Mouse (Mus musculus): ENCODE results near the gene 9430015G10Rik.
"Not testable (repeated sequence)": the region's sequence is repeated elsewhere in the genome, so short reads cannot be mapped to it uniquely, and the experiment has no call there.

Gene 9430015G10Rik

DNA sequence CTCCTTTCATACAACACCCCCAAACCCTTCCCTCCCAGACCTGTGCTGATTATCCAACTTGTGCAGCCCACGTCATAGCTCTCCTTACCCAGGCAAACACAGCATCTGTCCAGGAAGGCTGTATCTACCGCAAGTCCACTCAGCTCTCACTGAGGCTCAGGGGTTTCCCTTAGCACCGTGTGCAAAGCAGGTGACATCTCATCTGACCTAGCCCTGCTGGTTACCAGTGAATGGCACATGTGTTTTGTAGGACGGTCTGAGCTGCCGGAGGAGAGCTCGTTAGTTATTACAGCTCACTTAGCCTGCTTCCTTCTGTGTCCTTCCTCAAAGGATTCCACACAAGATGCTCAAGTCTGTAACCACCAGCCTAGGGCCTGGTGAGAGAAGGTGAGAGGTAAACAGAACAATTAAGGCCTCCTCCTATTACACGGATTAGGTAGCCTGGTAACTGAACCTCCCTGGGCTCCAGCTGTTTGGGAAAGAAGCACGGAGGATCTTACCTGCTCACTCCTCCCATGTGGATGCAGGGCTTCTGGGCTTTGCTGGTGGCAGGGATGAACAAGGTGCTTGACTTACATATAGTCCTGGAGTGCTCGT is 11.9 kb upstream of the 9430015G10Rik start:
- DNase-seq (ENCODE audit: low spot score): no peak

DNA sequence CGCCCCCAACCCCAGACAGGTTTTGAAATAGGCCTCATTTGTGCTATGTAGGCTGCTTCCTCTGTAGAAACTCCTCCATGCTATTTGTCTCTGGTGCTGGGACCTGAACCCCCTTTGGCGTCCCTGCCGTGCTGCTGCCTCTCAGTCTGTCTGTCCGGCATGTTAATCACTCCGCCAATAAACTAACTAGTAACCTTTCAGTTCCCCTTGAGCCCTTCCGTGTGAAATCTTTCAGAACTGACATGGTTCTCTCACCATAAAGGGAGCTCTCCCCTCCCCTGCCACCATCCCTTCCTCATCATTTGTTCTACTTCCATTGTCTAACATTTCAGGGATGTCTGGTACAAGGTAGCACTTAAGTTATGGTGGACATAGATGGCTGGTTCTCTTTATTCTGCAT is 10.4 kb upstream of the 9430015G10Rik start:
- no peak for DNase-seq (ENCODE audit: low spot score)

DNA sequence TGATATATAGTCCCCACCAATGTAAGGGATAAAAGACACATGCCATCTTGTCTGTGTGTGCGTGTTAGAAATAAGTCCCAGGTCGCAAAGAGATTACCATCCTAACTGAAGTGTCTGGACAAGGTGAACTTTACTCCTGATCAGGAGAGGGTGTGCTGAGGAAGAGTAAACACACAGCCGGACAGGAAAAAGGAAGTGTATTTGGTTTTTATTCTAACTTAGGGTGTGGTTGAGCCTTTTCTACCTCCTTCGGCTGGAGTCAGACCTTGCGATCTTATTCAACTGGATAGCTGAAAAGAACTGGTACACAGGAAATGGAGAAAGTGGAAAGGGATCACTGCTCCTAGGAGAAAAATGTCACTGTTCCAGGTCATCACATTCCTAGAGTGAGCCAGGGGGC is 9.3 kb upstream of the 9430015G10Rik start:
- DNase-seq (ENCODE audit: low spot score): no peak

DNA sequence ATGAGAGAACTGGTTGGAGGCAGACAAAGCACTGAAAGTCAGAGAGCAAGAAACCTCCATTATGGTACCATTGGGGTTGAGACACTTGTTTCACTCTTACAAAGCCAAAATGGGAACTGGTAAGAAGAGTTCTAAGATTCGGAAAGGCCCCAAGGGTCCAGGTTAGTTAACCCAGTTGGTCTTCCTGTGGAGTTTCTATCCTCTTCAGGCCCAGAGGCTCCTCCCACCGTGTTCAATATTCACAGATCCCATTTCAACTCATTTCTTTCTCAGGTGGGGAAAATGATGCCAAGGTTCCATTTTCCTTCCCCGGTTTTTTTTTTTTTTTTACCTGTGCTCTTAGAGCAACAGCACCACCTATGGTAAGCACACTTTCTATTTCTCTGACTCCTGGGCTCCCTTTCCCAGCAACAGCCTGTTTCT is 8.3 kb upstream of the 9430015G10Rik start:
- DNase-seq (ENCODE audit: low spot score): no peak

DNA sequence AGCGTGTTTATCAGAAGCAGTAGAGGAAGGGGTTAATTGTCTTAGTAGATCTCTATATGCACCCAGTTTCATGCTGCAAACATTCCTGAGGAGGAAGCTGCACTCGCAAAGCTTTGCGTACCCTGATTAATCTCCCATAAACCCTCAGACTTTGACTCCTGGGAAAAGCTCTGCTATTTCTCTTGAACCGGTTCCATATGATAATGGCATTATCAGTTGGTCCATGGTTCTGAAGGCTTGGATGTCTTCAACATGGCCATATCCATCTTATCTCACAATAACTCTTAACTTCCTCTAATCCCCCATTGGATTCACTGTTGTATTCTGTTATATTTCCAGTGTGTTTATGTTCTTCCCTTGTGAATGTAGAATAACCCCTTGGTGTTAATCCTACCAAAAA is 6.4 kb upstream of the 9430015G10Rik start:
- no peak for DNase-seq (ENCODE audit: low spot score)

DNA sequence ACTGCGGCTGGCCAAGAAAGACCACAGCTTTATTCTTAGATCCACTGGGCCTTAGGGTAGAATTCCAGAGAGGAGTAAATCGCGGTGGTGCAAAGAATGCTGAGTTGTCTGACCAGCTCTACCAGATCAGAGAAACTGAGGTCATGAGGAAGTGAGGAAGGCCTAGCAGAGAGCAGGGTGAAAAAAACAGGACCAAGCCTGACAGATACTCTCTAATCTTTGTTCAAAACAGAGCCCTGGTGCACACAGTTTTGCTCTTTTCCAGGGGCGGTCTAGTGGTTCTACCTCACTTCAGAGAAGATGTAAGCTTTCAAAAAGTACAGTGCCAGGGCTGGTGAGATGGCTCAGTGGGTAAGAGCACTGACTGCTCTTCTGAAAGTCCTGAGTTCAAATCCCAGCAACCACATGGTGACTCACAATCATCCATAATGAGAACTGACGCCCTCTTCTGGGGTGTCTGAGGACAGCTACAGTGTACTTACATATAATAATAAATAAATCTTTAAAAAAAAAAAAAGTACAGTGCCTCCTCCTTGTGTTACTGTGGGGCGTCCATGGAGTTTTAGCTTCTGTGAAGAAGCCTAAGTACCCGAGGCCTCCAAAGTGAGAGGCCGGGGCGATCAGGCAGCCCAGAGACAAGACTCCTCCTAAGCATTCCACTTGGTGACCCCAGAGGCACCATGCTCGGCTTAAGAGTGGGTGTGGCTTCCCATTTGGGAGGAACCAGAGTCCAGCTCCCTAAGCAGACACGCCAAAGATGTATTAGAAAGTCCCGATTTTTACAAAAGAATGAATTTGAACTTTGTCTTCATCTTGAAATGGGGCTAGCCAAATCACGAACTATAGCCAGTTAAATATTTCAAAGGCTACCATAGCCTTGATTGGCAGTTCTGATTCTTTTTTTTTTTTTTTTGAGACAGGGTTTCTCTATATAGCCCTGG is 906 bp upstream of the 9430015G10Rik start:
- DNase-seq (ENCODE audit: low spot score): no peak

DNA sequence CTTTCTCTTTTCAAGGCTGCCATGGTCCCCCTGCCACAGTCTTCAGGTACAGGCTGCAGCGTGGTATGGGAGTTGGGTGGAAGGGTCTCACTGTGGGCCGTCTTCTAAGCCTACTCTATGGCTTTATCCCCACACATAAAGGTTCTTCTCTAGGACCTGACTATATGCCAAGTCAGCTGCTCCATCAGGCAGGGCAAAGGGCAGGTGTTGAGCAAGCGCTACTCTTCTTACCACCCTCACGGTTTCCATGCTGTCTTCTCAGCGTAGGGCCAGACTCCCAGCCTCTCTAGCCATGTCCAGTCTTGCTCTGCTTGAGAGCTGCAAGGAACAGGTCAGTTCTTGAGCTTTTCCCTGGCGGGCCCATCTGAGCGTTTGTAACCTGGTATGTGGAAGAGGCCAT is 14.3 kb downstream of the 9430015G10Rik start:
- no peak for DNase-seq (ENCODE audit: low spot score)

DNA sequence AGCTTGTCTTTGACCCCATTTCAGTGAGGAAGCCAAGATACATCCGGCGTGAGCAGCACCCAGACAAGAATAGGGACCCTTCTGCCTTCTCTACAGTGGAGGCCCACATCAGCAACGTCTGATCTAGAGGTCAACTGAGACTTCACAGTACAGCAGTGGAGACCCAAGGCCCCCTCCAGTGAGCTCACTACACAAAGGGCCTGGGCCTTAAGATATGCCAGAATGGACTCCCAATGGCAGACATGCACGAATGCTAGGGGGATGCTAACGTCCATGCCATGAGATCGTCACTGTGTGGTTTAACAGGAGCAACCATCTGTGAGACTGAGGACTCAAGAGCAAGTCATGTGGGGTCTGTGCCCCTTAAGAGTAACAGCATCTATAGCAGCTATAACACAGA is 15.6 kb downstream of the 9430015G10Rik start:
- DNase-seq (ENCODE audit: low spot score): no peak

DNA sequence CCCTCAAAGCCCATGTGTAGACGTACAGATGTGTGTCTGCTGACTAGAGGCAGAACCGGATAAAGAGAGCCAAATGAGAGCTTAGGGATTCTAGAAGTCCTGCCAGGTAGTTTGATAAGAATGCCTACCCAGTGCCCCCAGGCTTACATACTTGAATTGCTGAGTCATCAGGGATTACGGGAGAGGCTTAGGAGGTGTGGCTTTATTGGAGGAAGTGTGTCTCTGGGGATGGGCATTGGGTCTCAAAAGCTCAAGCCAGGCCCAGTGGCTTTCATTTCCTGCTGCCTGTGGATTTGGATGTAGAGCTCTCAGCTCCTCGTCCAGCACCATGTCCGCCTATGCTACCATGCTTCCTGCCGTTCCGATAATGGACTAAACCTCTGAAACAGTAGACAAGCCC is 17.1 kb downstream of the 9430015G10Rik start:
- no peak for DNase-seq (ENCODE audit: low spot score)

DNA sequence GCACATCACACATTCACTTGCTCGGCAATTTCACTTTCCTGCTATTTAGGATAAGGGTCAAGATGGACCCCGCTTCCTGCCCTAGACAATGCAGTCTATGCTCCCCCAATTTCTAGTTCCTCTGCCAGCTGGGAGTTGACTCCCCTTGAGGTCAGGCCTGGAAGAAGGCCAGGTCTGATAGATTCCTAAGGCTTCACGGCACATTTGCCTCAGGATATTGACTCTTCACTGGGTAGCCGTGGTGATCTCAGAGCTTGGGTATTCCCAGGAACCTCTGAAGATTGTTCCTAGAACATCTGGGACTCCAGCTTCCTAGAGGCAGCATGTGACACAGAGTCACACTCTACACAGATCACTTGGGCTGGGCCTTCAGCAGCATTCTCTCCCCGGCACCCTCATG is 19.0 kb downstream of the 9430015G10Rik start:
- no peak for DNase-seq (ENCODE audit: low spot score)

DNA sequence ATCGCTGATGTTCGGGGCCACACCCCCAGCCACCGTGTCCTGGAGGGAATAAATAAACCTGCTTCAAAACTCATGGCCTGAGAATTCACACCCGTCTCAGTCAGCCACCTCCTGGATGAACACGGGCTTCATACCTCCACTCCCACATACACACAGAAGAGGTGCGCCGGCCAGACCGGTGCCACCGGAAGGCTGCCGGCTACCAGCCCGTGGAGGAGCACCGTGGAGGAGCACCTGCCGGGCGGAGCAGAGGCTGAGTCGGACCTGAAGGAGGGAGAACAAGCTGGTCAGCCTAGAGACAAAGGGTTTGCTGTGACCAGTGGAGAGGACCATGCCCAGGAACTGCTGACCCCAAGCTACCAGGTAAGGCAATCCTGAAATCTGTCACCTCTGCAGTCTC is 20.7 kb downstream of the 9430015G10Rik start, which contains the start of gene Rnf223:
TSS of gene Rnf223 (plus strand) at position 78 of the 400 bp plus-strand sequence.
- no peak for DNase-seq (ENCODE audit: low spot score)

DNA sequence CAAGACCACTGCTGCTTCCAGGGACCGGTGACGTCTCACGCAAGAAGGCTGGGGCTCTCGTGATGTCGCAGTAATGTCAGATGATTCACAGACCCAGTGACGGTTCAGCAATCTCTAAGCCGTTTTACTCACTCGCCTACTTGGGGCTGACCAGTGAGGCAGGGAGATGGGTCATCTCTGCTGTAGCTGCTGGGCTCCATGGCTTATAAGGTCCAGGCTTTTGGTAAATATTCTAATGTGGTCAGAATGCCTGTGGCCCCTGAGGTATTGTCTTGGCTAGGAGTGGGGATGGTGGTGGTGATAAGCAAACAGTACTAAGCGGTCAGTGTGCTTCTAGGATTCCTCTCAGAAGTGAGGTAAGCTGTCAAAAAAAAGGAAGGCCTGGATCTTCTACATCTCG is 21.2 kb downstream of the 9430015G10Rik start:
- DNase-seq (ENCODE audit: low spot score): no peak

DNA sequence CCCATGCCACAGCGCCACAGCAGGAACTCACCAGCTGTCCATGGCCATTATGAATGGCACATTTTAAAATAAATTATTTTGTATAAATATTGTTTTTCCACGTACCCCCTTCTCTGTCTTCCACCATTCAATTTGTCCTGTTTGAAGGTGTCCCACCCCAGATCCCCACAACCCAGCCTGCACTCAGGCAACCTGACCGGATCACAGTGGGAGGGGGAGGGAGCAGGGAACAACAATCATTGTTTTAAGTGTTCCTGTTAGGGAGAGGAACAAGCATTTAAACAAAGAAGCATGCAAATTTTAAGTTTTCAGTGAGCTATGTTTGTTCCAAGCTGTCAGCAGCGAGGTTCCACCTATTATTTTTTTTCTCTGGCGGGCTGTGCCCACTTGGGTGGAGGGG is 23.6 kb downstream of the 9430015G10Rik start:
- DNase-seq (ENCODE audit: low spot score): no peak

DNA sequence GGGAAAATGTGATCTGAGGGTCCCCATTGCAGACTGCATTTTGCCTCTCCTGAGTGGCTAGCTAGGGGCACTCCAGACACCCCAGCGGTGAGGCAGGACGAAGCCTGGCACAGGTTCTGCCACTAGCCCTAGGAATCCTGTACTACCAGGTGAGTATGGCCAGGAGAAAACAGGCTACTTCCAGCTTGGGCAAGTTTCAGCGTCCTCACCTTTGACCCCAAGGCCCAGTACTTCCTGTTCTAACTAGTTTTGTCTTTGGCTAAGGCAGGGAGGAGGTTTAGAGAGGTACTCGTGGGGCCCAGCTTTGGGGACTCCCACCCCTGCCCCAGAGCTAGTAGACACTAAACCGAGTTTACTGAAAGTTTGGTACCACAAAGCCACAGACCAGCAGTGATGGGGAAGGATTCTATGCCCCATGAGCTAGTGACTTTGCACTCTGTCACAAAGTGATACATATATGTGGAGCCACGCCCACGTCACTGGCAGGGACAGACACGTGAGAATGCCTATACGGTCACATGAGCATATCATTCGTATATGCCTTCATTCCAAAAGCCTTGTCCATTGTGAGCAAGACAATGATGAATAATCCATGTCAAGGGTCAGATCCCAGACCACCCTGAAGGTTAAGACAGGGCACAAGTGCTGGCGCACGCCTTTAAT is 24.3 kb downstream of the 9430015G10Rik start:
- no peak for DNase-seq (ENCODE audit: low spot score)

DNA sequence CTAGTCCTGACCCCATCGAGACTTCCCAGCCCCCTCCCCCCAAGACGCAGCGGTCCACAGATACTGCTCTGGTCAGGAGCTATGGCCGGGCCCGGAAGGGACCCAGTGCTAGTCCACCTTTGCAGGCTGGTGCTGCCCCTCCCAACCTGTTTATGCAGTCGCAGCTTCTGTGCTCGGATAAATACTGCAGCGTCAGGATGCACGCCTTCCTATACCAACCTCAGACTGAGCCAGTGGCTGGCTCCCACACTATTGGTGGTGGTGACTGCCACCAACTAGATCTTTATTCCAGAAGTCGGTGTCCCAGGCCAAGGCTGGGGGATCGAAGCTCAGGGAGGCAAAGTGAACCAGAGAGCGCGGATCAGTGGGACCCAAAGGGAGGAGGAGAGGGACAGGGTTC is 25.3 kb downstream of the 9430015G10Rik start:
- no peak for DNase-seq (ENCODE audit: low spot score)

DNA sequence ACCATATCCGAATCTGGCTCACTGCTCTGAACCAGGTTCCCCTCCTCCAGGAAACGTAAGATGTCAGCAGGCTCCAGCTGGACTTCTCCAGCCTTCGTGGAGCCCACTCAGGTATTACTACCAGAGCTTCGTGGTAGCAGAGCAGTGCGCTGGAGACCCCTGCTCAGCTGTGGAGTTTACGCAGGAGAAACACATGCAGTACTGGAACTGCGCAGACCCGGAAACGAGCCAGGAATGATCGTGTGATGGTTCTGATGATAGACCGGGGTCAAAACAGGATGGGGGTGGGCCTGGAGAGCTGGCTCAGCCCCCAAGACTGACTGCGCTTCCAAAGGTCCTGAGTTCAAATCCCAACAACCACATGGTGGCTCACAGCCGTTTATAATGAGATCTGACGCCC is 26.0 kb downstream of the 9430015G10Rik start:
- no peak for DNase-seq (ENCODE audit: low spot score)

DNA sequence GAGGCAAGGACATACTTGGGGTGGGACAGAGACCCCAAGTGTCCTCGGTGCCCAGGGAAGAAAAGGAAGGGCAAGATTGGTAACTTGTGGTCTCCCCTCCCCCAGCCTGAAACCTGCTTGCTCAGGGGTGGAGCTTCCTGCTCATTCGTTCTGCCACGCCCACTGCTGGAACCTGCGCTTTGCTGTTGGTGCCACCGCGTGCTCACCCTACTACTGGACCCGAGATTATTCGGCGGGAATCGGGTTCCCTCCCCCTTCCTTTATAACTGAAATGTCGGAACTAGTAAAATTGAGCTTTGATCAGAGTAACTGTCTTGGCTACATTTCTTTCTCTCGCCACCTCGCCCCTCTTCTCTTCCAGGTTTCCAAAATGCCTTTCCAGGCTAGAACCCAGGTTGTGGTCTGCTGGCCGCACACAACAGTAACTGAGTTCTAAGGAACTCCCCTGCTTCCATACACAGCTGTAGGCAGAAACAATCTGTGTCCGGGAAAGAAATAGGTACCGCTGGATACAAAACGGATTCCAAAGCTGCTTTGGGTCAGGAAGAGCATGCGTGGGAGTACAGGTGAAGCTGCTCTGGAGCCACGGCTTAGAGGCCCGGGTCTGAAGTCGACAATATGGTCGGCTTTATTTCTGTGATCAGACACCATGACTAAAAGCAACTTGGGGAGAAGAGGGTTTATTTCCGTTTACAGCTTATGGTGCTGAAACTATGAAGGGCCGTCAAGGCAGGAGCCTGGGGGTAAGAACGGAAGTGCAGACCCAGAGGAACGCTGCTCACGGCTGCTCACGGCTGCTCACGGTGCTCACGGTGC is 26.7 kb downstream of the 9430015G10Rik start:
- DNase-seq (ENCODE audit: low spot score): no peak

DNA sequence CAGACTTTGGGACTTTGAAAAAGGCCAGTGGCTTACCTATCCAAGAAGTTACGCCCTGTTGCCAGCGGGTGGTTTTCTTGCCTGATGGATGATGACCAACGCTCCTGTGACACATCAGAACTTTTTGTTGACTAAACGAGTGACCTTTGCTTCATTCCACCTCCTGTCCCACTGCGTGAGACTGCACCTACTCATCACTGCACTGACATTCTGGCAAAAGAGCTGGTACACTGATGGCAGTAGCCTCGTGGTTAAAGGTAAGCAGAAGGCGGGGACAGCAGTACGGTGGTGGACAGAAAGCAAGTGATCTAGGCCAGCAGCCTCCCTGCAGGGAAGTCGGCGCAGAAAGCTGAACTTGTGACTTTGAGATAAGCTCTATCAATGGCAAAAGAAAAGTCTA is 41.1 kb downstream of the 9430015G10Rik start:
- DNase-seq (ENCODE audit: low spot score): not testable (repeated sequence)

DNA sequence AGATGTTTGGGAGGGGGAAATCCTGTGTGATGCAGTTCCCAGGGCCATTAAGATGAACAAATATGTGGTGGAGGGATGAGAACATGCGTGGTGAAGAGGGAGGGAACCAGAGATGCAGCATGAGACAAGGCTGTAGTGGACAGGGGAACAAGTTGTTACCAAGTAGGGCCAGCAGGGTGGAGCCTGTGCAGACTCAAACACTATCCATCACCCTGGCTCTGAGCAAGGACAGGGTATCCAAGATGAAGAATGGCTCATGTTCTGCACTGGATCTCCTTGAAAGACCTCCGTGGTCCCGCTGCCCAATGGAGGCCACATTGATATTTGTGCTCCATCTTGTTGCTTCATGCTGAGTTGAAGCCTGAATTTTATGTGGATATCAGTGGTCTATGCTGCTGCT is 45.0 kb downstream of the 9430015G10Rik start:
- no peak for DNase-seq (ENCODE audit: low spot score)

DNA sequence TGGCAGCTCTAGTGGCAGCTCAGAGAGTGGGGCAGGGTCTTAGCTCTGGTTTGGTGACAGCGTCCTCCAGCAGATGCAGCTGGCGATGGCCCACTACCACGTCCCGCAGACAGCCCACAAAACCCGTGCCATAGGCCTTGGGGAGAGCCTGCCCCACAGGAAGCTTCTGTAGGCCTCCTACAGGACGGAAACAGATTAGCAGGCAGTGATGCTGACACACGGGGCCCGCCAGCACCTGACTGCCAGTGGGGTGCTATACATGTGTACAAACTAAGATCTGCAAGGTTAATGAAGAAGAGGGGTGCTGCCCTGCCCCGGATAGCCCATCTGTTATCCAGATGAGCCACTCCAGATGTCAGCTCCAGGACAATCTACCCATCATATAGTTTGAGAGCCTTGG is 56.7 kb downstream of the 9430015G10Rik start:
- DNase-seq (ENCODE audit: low spot score): no peak

DNA sequence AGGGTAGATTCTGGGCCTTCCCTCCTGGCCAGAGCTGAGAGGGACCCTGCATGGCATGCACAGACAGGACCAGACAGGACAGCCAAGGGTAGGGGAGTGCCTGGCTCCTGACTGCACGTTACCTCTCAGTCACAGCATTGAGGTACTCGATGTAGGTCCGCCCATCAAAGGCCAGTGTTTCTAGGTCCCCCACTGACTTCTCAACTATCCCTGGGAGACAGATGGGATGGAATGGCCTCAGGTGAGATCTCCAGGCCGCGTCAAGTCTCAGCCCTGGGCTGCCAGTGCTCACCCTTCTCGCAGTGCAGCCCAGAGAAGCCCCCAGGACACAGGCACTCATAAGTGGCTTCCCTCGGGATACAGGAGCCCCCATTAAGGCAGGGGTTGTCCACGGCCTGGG is 58.8 kb downstream of the 9430015G10Rik start:
- no peak for DNase-seq (ENCODE audit: low spot score)

DNA sequence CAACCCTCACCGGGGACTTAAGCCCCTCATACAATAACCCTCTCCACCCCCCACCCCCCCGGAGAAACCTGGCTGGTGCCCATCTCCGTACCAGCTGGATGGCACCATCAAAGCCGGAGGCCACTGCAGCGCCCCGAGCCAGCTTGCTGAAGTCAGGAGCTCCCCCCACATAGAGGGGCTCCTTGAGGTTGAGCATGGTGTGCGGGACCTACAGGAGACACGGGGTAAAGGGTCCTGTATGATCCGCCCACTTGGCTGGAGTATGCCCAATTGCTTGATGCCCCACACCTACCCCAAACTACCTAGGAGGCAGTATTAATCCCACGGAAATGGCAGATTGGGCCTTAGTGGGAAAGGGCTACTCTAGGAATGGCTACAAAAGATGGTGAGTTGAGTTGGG is 59.3 kb downstream of the 9430015G10Rik start:
- DNase-seq (ENCODE audit: low spot score): no peak

Measured in left cerebral cortex, adult 11 months (tissue).